Mouse (Mus musculus) layer of hippocampus, adult 2 months (tissue): ENCODE measurements around the gene Mad1l1. TPM values are rescaled to one million over a fixed set of nuclear protein-coding genes. Genes with fewer than 3 reads are reported as not detected.
A peak's percentile ranks its signal among the peaks of the same experiment; 100 is the strongest.

ENCODE experiments used
- DNase-seq, 2 experiments: peaks; one replicate each; pipeline ENCODE4 v3.0.0; 2022; ENCODE audit warnings: low spot score in 2 of 2
- H3K27ac ChIP-seq: fragments of 200-600 bp; 2 replicates; pipeline ENCODE4 v1.8.1; 2022
- H3K4me3 ChIP-seq: fragments of 200-600 bp; 2 replicates; pipeline ENCODE4 v1.8.1; 2022; ENCODE audit warnings: mild to moderate bottlenecking
- CTCF ChIP-seq: fragments of 200-600 bp; conservative IDR thresholded peaks from 2 replicates; pipeline ENCODE4 v1.8.1; 2022; ENCODE audit warnings: antibody characterized with exemption, mild to moderate bottlenecking, moderate library complexity
- total RNA-seq, 2 experiments: library from RNA; stranded (reverse); gene quantifications; 2 replicates each; pipeline ENCODE4 v1.2.3; 2021

Mad1l1 gene
- total RNA-seq, 2 experiments from 2014 or later: 14.3 to 18.1 TPM

- Histone ChIP-seq H3K27ac (no peak overlapping the region), H3K4me3 (no peak overlapping the region)
- DNase-seq: no peak
- TF ChIP-seq CTCF: no peak; the same call in 1 of the 2 replicates
Measured at GRCm38 (mm10) chr5:140248101-140248500, 73.3 kb downstream of the Mad1l1 start.

GRCm38 (mm10) chr5:140240235-140240634 is 81.1 kb downstream of the Mad1l1 start:
- no peak for DNase-seq
- no peak overlapping the region for H3K4me3 ChIP-seq

DNA sequence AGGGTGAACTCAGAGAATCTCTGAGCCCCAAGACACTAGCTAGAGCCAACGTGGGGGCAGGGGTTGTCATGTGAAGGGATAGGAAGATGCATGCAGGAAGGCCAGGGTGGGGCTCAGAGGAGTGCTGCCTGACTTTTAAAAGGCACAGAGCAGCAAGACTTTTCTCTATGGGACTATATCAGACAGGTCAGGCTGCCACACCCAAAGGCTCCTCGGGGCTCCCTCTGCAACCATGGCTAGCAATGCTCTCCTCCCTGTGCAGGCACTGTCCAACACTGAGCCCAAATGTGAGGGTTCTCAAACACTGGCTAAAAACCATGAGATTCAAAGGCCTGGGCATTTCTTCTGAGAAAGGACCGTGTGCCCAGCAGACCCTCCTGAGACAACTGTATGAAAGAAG is 82.5 kb downstream of the Mad1l1 start:
- Histone ChIP-seq H3K27ac (no peak overlapping the region), H3K4me3 (no peak overlapping the region)
- DNase-seq: no peak
- no peak for TF ChIP-seq CTCF

More at GRCm38 (mm10) chr5:140240235-140240634, 81.1 kb downstream of the Mad1l1 start:
- no peak overlapping the region for H3K27ac ChIP-seq
- TF ChIP-seq CTCF: no peak

- no peak overlapping the region for H3K27ac ChIP-seq
- H3K4me3 ChIP-seq: no peak overlapping the region
- no peak for TF ChIP-seq CTCF
- DNase-seq: no peak
Measured at GRCm38 (mm10) chr5:140230818-140231217, 90.5 kb downstream of the Mad1l1 start.

GRCm38 (mm10) chr5:140228306-140228705 is 93.0 kb downstream of the Mad1l1 start:
- H3K4me3 ChIP-seq: no peak overlapping the region
- DNase-seq: no peak
- TF ChIP-seq CTCF: no peak

GRCm38 (mm10) chr5:140226871-140227270 is 94.5 kb downstream of the Mad1l1 start:
- H3K27ac ChIP-seq: no peak overlapping the region
- no peak for DNase-seq
- H3K4me3 ChIP-seq: no peak overlapping the region
- TF ChIP-seq CTCF: no peak

More at GRCm38 (mm10) chr5:140228306-140228705, 93.0 kb downstream of the Mad1l1 start:
- H3K27ac ChIP-seq: no peak overlapping the region

GRCm38 (mm10) chr5:140225881-140226280 is 95.5 kb downstream of the Mad1l1 start:
- H3K27ac ChIP-seq: no peak overlapping the region
- DNase-seq: no peak
- no peak for TF ChIP-seq CTCF
- no peak overlapping the region for H3K4me3 ChIP-seq

DNA sequence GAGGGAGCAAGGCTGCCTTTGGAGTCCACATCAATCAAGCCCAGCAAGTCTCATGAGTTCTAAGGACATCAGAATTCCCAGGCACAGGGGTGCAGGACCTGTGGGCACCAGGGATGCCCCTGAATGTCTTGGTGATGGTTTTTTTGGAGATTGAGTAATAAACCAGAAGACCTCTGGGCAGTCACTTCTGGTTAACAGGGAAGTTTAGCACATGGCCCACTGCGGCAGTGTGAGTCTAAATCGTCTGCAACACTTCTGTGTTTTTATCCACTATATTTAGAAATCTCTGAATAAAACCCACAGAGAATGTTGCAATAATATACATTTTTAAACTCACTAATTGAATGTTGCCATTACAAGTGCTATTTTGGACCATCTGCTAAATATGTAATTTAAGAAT is 96.2 kb downstream of the Mad1l1 start:
- no peak overlapping the region for H3K27ac ChIP-seq
- no peak overlapping the region for H3K4me3 ChIP-seq
- DNase-seq: no peak
- TF ChIP-seq CTCF: no peak

DNA sequence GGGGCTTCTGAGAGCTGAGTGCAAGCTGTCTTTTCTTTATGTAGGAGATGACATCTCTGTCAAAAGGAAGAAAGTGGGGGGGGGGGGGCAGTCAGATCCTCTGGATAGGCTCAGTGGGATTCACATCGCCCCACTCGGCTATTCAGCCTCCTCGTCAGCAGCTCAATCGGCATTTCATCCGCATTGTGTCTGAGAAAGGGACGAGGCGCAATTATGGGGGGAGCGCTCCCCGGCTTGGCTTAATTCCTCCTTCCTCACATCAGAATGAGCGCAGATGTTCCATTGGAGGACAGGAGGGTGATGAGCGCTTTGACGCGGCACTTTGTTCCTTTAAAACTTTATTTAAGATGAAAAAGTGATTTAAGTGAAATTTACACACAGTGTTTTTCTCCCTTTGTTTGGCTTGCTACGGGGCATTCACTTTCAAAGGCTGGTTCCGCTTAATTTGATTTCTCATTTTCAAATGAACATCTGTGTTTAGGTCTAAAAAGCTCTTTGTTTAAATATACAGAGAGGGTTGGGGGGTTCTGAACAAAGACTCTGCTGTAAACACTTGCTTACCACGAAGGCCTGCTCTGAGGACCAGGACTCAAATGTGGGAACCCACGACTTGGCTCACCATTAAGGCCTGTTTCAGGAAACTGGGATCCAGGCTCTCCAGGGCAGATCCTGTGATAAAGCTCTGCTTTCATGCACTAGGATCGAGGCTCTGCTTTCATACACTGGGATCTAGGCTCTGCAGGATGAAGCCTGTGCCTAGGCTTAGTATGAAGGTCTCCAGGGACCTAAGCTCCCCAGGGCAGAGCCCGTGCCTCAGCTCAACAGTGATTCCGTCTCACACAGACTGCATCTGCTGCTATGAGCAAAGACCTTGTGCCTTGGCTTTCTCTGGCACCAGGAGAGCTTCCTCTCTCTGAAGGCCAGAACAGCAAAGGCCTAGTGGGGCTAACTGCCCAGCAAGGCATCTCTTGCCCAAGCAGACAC is 98.0 kb downstream of the Mad1l1 start:
- H3K4me3 ChIP-seq: no peak overlapping the region
- peak overlapping the region; percentile 28 for H3K27ac ChIP-seq
- TF ChIP-seq CTCF: no peak
- DNase-seq: no peak

GRCm38 (mm10) chr5:140221016-140221650 is 100.2 kb downstream of the Mad1l1 start:
- DNase-seq: no peak
- Histone ChIP-seq H3K27ac (no peak overlapping the region), H3K4me3 (no peak overlapping the region)
- no peak for TF ChIP-seq CTCF

- H3K4me3 ChIP-seq: no peak overlapping the region
- no peak for DNase-seq
- no peak for TF ChIP-seq CTCF
- no peak overlapping the region for H3K27ac ChIP-seq
Measured at GRCm38 (mm10) chr5:140219252-140219651, 102.1 kb downstream of the Mad1l1 start.

DNA sequence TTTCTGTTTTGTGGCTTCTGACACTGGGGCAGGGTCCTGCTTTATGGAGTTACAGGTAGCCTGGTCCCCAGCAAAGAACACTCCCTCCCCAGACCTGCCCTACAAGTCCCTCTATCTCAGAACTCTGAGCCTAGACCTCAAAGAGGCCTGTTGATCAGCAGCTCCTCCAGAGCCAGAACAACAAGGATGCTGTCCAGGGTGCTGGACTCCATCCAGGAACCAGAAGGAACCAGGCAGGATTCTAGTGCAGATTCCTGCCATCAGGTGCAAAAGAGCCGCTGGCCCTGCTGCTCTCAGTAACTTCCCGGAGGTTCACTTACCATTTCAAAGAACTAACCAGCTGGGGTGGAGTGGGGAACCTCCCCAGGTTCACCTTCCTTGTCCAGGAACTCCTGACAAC is 103.5 kb downstream of the Mad1l1 start:
- no peak overlapping the region; the same call in 1 of the 2 replicates for H3K27ac ChIP-seq
- H3K4me3 ChIP-seq: no peak overlapping the region
- TF ChIP-seq CTCF: no peak
- DNase-seq: no peak

- H3K27ac ChIP-seq: no peak overlapping the region
- no peak for DNase-seq
- no peak overlapping the region for H3K4me3 ChIP-seq
- TF ChIP-seq CTCF: no peak
Measured at GRCm38 (mm10) chr5:140217083-140217482, 104.3 kb downstream of the Mad1l1 start.
